Comparison of ENCODE assay signal across 8 mouse cellular contexts in genomic region chr4:31642593-31643290, GRCm38 (mm10).
DNase-seq lines count a peak whose midpoint lies in the region; ATAC-seq and TF ChIP-seq lines count a peak whose summit lies in the region.

No protein-coding gene starts in this region.

- no peak overlapping the region for H3K9ac ChIP-seq in heart, embryonic 11.5 days (ENCODE audit: low read depth, low read length)
- H3K9ac ChIP-seq in lung, embryonic 14.5 days, result no peak overlapping the region

- peak; percentile 96 for DNase-seq in heart, adult 11 months
- DNase-seq in embryonic facial prominence, embryonic 10.5 days (ENCODE audit: low spot score), result no peak
- DNase-seq in heart, postnatal 14 days, result peak; percentile 39 to 60
- peak; percentile 35 for DNase-seq in lung, embryonic 14.5 days
- peak; percentile 20 to 32 for DNase-seq in urinary bladder, postnatal 36 days (ENCODE audit: low spot score in 2 of 2)
- DNase-seq in left cerebral cortex, adult 9 months (ENCODE audit: low spot score in 2 of 2), result no peak
- no peak for DNase-seq in liver

- TF ChIP-seq CTCF in lung, embryonic 14.5 days (IDR thresholded peaks at IDR 0.05; ENCODE audit: low read depth), result no peak

- H3K4me1 ChIP-seq in heart, embryonic 11.5 days (ENCODE audit: control insufficient read depth, insufficient read depth, low read length), result no peaks in the 10 kb centered on the region
- no peaks in the 10 kb centered on the region for H3K4me1 ChIP-seq in embryonic facial prominence, embryonic 10.5 days
- peaks cover 2% of the 10 kb centered on the region; the same call in 1 of the 2 replicates for H3K4me1 ChIP-seq in lung, embryonic 14.5 days (ENCODE audit: insufficient read depth)

- H3K9me3 ChIP-seq in heart, embryonic 11.5 days (replicated peaks; ENCODE audit: control insufficient read depth, low read length), result no peaks in the 10 kb centered on the region
- H3K9me3 ChIP-seq in embryonic facial prominence, embryonic 10.5 days, result no peaks in the 10 kb centered on the region
- no peaks in the 10 kb centered on the region for H3K9me3 ChIP-seq in lung, embryonic 14.5 days (ENCODE audit: low read depth, low read length)

- no peaks in the 10 kb centered on the region for H3K27me3 ChIP-seq in heart, embryonic 11.5 days (ENCODE audit: control insufficient read depth, insufficient read depth, low read length)
- no peaks in the 10 kb centered on the region for H3K27me3 ChIP-seq in embryonic facial prominence, embryonic 10.5 days (replicated peaks; ENCODE audit: low read depth, poor library complexity, severe bottlenecking)
- H3K27me3 ChIP-seq in lung, embryonic 14.5 days (ENCODE audit: insufficient read depth, low read length), result no peaks in the 10 kb centered on the region

- no peak overlapping the region for H3K27ac ChIP-seq in heart, embryonic 11.5 days (ENCODE audit: low read depth, low read length)
- 0 out of 2 replicates have a peak overlapping the region, but pooled peaks have one; percentile 4 for H3K27ac ChIP-seq in embryonic facial prominence, embryonic 10.5 days (replicated peaks)
- no peak overlapping the region; the same call in 1 of the 2 replicates for H3K27ac ChIP-seq in lung, embryonic 14.5 days (ENCODE audit: low read depth)

- no peaks in the 10 kb centered on the region for H3K36me3 ChIP-seq in heart, embryonic 11.5 days (ENCODE audit: control insufficient read depth, insufficient read depth, low read length)
- H3K36me3 ChIP-seq in embryonic facial prominence, embryonic 10.5 days (replicated peaks), result no peaks in the 10 kb centered on the region
- H3K36me3 ChIP-seq in lung, embryonic 14.5 days (ENCODE audit: insufficient read depth), result no peaks in the 10 kb centered on the region

- WGBS in heart, embryonic 11.5 days (ENCODE audit: insufficient replicate concordance), result 68% methylated on average over 10 of the region's 10 CpGs
- WGBS in embryonic facial prominence, embryonic 10.5 days, result 81% methylated on average over 10 of the region's 10 CpGs
- WGBS in lung, embryonic 14.5 days, result 37% methylated on average over 10 of the region's 10 CpGs

- H3K4me3 ChIP-seq in heart, embryonic 11.5 days (ENCODE audit: low read depth, low read length), result no peak overlapping the region
- H3K4me3 ChIP-seq in embryonic facial prominence, embryonic 10.5 days, result no peak overlapping the region
- no peak overlapping the region for H3K4me3 ChIP-seq in lung, embryonic 14.5 days (ENCODE audit: low read depth, low read length)

- ATAC-seq in heart, embryonic 11.5 days (replicated peaks; ENCODE audit: insufficient number of reproducible peaks, low FRiP score, low TSS enrichment), result no peak; the same call in 1 of the 2 replicates
- ATAC-seq in lung, embryonic 14.5 days (ENCODE audit: insufficient read depth), result peak; percentile 50; the same call in 1 of the 2 replicates

- intact Hi-C loops in heart, postnatal 14 days (cut with DNase I), result loop anchor here (10.0 kb wide), 2 partner anchors 182 to 188 kb away; no protein-coding TSS in a partner anchor

- H3K4me2 ChIP-seq in heart, embryonic 11.5 days, result no peak overlapping the region
- no peak overlapping the region; the same call in 1 of the 2 replicates for H3K4me2 ChIP-seq in lung, embryonic 14.5 days

Comparison
In these comparisons a context has a peak if more than half of its experiments do, and no peak if none do; other contexts are left out.
1. DNase-seq: peak in heart, adult 11 months (single experiment), heart, postnatal 14 days (2 of 2), lung, embryonic 14.5 days (single experiment) and urinary bladder, postnatal 36 days (2 of 2); none in embryonic facial prominence, embryonic 10.5 days (single experiment), left cerebral cortex, adult 9 months (0 of 2) and liver (single experiment).